Mouse (Mus musculus): ENCODE measurements around the gene Olfr45.
"Not testable (repeated sequence)": the region's sequence is repeated elsewhere in the genome, so short reads cannot be mapped to it uniquely, and the experiment has no call there.

Gene Olfr45

DNA sequence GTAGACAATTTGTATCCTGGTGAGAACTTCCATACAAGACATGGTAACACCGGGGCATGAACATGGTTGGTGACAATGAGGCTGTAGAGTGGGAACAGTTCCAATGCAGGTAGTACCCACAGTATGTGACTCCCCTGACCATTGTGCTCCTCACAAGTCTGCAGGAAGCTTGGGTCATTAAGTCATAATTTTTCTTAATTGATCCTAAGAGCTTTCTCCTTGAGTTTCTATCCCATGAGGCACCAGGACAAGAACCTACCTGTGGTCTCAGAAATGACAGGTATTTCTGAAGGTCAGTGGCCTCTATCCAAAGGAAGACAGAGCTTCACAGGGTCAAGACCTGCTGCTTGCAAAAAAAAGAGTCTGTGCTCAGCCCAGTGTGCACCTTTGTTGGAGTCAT lies at the start of gene Olfr45:
Olfr45 (plus strand) TSS at position 301 of the 400 bp plus-strand sequence.
- no peak for DNase-seq (ENCODE audit: low read depth in 1 of 2, low spot score in 2 of 2)

DNA sequence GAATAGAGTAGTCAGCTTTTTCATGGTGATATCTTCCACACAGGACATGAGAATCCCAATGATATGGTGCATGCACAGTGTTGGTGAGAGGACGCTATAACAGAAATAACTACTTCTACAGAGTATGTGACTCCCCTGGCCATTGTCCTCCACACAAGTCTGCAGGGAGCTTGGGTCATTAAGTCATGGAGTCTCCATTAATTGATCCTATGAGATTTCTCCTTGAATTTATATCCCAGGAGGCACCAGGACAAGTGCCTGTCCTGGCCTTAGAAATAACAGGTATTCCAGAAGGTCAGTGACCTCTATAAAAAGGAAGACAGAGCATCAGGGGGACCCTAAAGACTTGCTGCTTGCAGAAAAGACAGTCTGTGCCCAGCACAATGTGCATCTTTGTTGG lies 35.6 kb upstream of the Olfr45 start, which contains the start of gene Olfr53:
Olfr53 (plus strand) TSS at position 301 of the 400 bp plus-strand sequence.
- DNase-seq (ENCODE audit: low read depth in 1 of 2, low spot score in 2 of 2) = no peak

DNA sequence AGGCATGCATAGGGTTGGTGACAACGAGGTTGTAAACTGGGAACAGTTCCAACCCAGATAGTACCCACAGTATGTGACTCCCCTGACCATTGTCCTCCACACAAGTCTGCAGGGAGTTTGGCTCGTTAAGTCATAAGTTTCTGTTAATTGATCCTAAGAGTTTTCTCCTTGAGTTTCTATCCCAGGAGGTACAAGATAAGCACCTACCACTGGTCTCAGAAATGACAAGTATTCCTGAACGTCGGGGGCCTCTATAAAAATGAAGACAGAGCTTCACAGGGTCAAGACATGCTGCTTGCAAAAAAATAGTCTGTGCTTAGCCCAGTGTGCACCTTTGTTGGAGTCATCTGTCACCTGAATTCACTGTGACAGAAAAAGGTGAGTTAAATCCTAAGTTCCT lies 22.1 kb upstream of the Olfr45 start, which contains the start of gene Olfr539:
Olfr539 (plus strand) TSS at position 301 of the 400 bp plus-strand sequence.
- no peak for DNase-seq (ENCODE audit: low read depth in 1 of 2, low spot score in 2 of 2)

DNA sequence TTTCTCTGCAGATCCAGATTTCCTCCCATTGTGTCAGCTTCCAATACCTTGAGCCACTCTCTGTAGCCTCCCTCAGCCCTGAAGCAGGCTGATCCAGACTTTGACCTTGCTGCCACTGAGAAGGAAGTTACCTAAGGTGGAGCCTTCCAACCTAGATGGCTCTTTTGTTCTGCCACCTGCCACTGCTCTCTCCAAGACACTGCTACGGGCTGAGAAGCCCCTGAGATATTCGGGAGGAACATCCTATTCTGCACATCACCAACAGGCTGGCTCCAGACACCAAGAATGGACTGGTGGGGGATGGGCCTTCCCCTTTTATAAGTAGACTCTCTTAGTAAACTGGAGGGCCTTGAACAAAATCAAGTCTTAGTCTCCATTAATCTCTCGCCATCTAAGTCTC lies 11.1 kb upstream of the Olfr45 start:
- DNase-seq (ENCODE audit: low read depth in 1 of 2, low spot score in 2 of 2) = not testable (repeated sequence)

DNA sequence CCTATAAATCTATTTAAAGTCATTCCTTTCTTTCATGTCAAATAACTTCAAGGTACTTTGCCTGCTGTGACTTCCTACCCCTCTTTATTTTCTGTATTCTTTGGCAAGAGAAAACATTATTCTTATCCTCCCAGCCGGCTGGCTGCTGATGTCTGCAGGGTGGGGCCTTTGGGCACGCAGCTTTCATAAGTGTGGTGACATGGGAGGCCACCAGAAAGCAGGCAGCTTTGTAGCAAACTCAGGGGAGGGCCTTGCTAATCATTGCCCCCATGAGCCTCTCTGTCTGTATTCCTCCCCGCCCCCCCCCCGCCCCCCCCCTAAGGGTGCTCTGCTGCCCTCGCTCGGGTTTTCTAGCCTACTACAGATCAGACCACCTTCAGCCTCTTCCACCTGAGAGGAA lies 5.9 kb upstream of the Olfr45 start:
- no peak for DNase-seq (ENCODE audit: low read depth in 1 of 2, low spot score in 2 of 2)

DNA sequence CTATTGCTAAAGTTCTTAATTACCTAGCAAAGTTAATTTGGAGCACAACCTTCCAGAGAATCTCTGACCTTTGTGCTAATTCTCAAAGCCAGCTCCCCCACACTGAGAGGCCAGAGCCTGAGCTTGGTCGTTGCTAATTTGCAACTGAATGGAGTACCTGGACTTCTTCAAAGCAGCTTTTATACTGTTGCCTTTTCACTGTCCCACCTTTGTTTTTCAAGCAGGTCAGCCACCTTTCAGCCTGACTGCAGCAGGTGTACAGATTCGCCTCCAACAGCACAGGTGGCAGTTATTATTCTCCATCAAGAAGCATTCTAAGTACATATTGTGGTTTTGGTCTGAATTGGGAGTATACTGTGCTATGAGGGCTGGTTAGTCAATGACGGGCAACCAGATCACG lies 2.2 kb upstream of the Olfr45 start:
- DNase-seq (ENCODE audit: low read depth in 1 of 2, low spot score in 2 of 2) = not testable (repeated sequence)

DNA sequence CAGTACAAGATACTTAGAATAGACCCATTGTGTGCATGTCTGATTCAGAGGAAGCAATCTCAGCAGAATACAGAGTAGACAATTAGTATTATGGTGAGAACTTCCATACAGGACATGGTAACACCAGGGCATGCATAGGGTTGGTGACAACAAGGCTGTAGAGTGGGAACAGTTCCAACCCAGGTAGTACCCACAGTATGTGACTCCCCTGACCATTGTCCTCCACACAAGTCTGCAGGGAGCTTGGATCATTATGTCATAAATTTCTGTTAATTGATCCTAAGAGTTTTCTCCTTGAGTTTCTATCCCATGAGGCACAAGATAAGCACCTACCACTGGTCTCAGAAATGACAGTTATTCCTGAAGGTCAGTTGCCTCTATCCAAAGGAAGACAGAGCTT lies 15.2 kb downstream of the Olfr45 start, which contains the start of gene Olfr541:
Olfr541 (plus strand) TSS at position 301 of the 400 bp plus-strand sequence.
- no peak for DNase-seq (ENCODE audit: low read depth in 1 of 2, low spot score in 2 of 2)

DNA sequence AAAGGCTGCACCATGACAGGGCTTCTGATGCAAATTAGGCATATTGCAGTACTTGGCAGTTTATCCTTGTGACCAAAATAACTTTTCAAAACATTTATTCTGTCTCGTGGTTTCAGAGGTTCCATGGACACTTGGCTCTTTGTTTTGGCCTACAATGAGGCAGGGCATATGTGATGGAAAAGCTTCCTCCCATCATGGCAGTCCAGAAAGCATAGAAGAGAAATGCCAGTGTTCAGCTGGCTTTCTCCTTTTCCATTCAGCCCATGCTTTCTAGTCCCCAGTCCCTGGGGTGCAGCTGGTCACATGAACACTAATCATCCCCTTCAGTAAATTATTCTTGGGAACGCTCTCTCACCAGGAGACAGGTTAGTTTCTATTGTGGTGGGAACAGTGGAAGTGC lies 24.6 kb downstream of the Olfr45 start:
- DNase-seq (ENCODE audit: low read depth in 1 of 2, low spot score in 2 of 2) = no peak

DNA sequence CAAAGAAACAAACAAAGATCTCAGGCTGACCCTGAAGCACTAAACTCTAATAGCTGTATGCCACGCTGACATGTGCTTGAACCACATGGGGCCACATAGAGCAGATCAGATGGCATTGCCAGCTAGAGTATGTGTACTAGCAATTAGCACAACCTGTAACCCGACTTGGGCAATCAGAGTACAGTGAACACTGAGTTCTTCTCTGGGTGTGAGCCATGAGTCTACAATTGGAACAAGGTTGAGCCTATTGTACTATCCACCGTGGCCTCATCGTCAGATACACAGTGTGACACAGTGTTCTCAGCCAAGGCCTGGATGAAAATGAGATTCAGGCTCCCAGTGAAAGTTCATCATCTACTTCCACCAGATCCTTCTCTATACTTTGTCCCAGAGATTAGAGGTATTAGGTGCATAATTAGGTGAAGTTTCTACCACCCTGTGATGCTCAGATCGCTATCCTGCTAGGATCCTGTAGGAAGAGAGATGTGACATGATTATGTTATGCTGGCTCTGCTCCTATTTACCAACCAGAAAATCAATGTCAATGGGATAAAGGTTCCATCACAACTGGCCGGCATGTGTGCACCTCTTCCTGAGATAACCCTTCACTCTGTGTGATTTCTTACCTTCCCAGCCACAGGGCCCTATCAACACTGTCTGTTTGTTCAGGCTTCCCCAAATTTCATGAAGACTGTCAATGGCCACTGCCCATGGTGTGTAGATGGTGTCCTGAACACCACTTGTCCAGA lies 26.0 kb downstream of the Olfr45 start:
- no peak for DNase-seq (ENCODE audit: low read depth in 1 of 2, low spot score in 2 of 2)

DNA sequence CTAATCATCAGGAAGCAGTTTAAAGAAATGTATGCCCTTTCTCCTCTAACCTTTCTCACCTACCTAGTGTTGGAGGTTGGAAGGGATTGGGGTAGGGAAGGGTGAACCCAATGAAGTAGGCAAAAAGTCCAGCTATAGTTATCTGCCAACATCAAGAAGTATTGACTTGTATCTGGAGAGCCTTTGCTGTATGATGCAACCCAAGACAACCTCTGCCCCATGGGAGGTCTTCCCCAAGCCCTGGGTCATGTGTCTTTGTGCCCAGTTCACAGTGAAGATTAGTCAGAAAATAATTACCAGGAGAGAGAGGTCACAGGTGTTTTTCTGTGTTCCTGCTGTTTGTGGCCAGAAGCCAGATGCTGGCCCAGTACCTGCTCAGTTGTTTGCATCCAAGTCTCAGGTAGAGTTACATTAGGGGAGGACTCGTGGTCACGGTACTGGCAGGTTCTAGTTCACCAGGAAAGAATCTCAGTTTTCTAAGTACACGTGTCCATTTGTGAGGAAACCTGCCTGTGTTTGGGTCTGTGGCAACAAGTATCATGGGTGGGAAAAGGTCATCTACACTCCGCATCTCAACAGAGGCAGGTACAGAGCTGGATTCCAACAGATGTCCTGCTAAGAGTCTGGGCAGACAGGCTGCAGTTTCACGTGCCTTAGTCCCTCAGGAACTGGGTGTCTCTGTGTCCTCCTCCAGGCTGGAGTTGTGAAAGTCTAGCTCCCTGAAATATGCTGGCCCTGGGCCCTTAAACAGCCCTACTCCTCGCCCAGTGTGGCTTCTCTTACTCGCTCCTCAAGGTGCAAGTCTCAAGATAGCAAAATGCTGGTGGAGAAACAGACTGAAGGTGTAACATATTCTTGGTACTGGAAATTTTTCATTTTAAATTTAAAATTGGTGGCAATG lies 35.7 kb downstream of the Olfr45 start:
- DNase-seq (ENCODE audit: low read depth in 1 of 2, low spot score in 2 of 2) = no peak

DNA sequence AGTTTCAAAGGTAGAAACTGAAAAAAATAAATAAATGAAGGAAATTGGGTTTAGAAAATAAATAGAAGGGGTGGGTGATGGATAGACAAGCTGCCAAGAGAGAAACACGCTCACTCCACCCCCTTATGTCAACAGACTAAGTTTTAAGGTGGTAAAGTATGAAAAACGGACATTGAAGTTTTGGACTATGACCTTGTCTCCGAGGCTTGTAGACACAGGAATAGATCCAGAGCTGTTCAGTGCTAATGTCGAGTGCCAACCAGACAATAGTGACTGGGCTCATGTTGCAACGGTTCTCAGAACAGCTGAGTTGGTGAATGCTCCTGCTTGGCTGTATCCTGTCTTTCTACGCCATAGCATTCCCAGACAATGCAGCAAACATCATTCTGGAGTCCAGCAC lies 39.3 kb downstream of the Olfr45 start:
- DNase-seq (ENCODE audit: low read depth in 1 of 2, low spot score in 2 of 2) = no peak

DNA sequence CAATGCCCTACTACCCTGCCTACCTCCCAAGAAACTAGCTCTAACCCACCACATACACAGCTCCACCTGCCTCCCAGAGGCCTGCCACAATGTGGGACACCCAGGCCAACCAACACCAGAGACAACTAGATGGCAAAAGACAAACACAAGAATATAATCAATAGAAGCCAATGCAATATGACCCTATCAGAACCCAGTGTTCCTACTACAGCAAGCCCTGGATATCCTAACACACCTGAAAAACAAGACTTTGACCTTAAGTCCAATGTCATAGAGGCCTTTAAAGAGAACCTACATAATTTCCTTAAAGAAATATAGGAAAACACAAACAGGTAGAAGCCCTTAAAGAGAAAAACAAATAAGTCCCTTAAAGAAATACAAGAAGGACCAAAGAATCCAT lies 43.8 kb downstream of the Olfr45 start:
- no peak for DNase-seq (ENCODE audit: low read depth in 1 of 2, low spot score in 2 of 2)

DNA sequence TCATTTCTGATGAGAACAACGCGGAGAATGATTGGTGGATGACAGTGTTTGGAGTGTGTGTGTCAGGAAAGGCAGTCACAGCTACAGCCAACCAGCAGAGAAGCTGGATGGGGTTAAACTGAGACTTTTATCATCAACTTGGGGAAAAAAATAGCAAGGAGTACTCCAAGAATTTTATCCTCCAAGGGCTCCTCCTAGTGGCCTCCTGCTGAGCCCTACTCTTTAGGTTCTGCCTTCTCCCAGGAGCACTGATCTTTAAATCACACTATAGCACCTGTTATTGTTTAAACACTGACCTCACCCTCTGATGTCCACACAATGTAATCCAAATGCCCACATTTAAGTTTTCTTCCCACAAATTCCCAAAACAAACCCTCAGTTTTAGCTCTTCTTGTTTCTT lies 51.4 kb downstream of the Olfr45 start:
- DNase-seq (ENCODE audit: low read depth in 1 of 2, low spot score in 2 of 2) = no peak

Measured in monocyte, adult 2 months (primary cell).